Mouse (Mus musculus): ENCODE data around the gene Clip4. TPM values are rescaled to one million over a fixed set of nuclear protein-coding genes. Genes with fewer than 3 reads are reported as not detected.
A peak's percentile ranks its signal among the peaks of the same experiment; 100 is the strongest.

Clip4 gene
- polyA plus RNA-seq, 1 experiment from 2014 or later, result 6.7 TPM

DNA sequence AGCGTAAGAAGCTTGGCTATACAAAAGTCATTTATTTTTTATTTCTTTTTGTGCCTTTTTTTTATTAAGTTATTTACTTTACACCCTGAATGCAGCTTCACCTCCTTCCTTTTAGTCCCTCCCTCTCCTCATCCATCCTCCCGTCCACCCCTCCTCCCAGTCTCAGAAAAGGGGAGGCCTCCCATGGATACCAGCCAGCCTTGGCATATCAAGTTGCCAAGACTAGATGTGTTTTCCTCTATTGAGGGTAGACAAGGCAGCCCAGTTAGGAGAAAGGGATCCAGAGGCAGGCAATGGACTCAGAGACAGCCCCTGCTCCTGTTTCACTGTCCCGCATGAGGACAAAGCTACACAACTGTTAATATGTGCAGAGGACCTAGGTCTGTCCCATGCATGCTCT, 93.9 kb downstream of the Clip4 start:
- H3K27ac ChIP-seq (ENCODE audit: low read depth, low read length), result no peak overlapping the region
- no peak overlapping the region for H3K4me3 ChIP-seq (ENCODE audit: low read depth, low read length)
- H3K9me3 ChIP-seq (ENCODE audit: control insufficient read depth, low read length), result no peaks in the 10 kb centered on the region
- no peaks in the 10 kb centered on the region for H3K27me3 ChIP-seq (ENCODE audit: control insufficient read depth, insufficient read depth, low read length)
- no peak for DNase-seq (ENCODE audit: low spot score)
- no peak overlapping the region for H3K4me2 ChIP-seq (ENCODE audit: low read depth)
- 90% methylated on average over 3 of the region's 3 CpGs for whole genome bisulfite sequencing
- H3K4me1 ChIP-seq (ENCODE audit: control insufficient read depth, insufficient read depth, low read length), result no peaks in the 10 kb centered on the region
- ATAC-seq (ENCODE audit: insufficient read depth, low FRiP score, low TSS enrichment), result no peak
- no peak overlapping the region for H3K9ac ChIP-seq (ENCODE audit: low read length)
- H3K36me3 ChIP-seq (ENCODE audit: control insufficient read depth, insufficient read depth, low read length), result no peaks in the 10 kb centered on the region

DNA sequence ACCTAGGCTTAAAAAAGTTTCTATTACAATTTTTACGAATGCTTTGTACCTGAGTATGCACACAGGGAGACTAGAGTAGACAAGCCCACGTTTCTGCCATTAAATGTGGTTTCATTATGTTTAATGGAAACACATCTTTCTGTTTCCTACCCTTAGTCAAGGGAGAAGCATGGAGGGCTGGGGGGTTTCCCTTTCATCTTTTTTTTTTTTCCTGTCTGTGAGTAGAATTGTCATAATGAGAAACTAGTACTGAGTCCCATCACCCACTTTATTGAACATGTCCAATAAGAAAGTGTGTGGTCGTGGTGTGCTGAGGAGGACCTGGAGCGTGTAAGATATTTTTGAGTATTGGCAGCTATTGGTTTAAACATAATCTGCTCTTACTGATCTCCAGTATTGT, 94.6 kb downstream of the Clip4 start:
- Histone ChIP-seq H3K9ac (ENCODE audit: low read length) (no peak overlapping the region), H3K4me2 (ENCODE audit: low read depth) (no peak overlapping the region), H3K27me3 (ENCODE audit: control insufficient read depth, insufficient read depth, low read length) (no peaks in the 10 kb centered on the region), H3K36me3 (ENCODE audit: control insufficient read depth, insufficient read depth, low read length) (no peaks in the 10 kb centered on the region), H3K4me1 (ENCODE audit: control insufficient read depth, insufficient read depth, low read length) (no peaks in the 10 kb centered on the region), H3K9me3 (ENCODE audit: control insufficient read depth, low read length) (no peaks in the 10 kb centered on the region), H3K27ac (ENCODE audit: low read depth, low read length) (no peak overlapping the region), H3K4me3 (ENCODE audit: low read depth, low read length) (no peak overlapping the region)
- 89% methylated on average over 4 of the region's 4 CpGs for WGBS
- no peak for ATAC-seq (ENCODE audit: insufficient read depth, low FRiP score, low TSS enrichment)
- no peak for DNase-seq (ENCODE audit: low spot score)

DNA sequence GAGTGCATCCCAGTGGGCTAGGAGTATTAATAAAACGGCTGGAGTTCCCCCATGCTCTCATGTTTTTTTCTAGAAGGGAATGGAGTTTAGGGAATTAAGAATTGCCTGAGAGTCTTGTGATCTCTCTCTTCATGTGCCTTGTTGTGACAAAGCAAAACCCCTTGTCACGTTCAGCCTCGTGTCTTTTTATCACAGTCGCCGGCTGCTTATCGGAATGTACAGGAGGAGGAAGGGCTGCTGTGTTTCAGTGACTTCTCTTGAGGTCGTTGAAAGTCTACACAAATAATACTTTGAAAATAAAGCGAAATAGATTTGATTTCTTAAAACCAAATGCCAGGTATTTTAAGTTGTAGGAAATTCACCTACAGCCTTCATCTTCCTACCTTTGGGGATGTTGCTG, 95.8 kb downstream of the Clip4 start:
- Histone ChIP-seq H3K9me3 (ENCODE audit: control insufficient read depth, low read length) (no peaks in the 10 kb centered on the region), H3K27me3 (ENCODE audit: control insufficient read depth, insufficient read depth, low read length) (no peaks in the 10 kb centered on the region), H3K4me3 (ENCODE audit: low read depth, low read length) (no peak overlapping the region), H3K36me3 (ENCODE audit: control insufficient read depth, insufficient read depth, low read length) (no peaks in the 10 kb centered on the region), H3K9ac (ENCODE audit: low read length) (no peak overlapping the region), H3K4me2 (ENCODE audit: low read depth) (no peak overlapping the region), H3K4me1 (ENCODE audit: control insufficient read depth, insufficient read depth, low read length) (no peaks in the 10 kb centered on the region), H3K27ac (ENCODE audit: low read depth, low read length) (no peak overlapping the region)
- ATAC-seq (ENCODE audit: insufficient read depth, low FRiP score, low TSS enrichment) (no peak), DNase-seq (ENCODE audit: low spot score) (no peak)
- WGBS, result 91% methylated on average over 8 of the region's 8 CpGs

DNA sequence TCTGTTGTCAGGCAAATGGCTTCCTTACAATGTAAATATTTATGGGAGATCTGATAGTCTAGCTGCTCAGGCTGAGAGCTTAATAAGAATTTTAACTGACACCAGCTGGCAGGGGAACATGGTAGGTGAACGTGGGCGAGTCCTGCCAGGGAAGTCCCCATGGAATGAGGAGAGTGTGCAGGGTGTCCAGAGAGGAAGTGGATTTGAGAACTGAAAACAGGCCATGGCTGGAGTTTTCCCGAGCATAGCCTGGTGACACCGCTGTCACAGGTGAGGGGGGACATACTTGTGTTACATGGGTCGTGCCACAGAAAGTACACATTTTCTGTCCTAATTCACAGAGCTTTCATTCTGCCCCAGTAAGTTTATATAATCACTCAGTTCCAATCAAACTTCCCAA, 97.2 kb downstream of the Clip4 start:
- no peaks in the 10 kb centered on the region for H3K9me3 ChIP-seq (ENCODE audit: control insufficient read depth, low read length)
- 90% methylated on average over 5 of the region's 5 CpGs for WGBS
- DNase-seq (ENCODE audit: low spot score), result no peak

DNA sequence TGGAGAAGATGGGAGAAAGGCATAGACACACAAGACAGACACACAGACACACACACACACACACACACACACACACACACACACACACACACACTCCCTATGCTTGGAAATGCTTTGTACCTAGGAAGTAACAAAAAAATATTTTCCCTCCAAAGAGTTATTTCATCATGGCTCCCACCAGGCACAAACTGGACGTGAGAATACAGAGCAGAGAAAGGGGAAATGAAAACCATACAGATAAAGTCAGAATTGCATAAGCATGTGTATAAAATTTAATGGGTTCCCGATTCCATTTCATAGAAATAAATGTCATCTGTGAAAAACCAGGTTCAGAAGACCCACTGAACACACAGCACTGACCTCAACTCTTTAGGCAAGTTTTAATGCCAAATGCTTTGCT, 99.6 kb downstream of the Clip4 start:
- H3K4me1 ChIP-seq (ENCODE audit: control insufficient read depth, insufficient read depth, low read length), result no peaks in the 10 kb centered on the region
- no peaks in the 10 kb centered on the region for H3K9me3 ChIP-seq (ENCODE audit: control insufficient read depth, low read length)
- 95% methylated on average over 2 of the region's 2 CpGs for WGBS
- no peak for ATAC-seq (ENCODE audit: insufficient read depth, low FRiP score, low TSS enrichment)
- H3K4me2 ChIP-seq (ENCODE audit: low read depth), result no peak overlapping the region
- no peaks in the 10 kb centered on the region for H3K27me3 ChIP-seq (ENCODE audit: control insufficient read depth, insufficient read depth, low read length)
- no peak overlapping the region for H3K27ac ChIP-seq (ENCODE audit: low read depth, low read length)
- DNase-seq (ENCODE audit: low spot score), result no peak
- H3K36me3 ChIP-seq (ENCODE audit: control insufficient read depth, insufficient read depth, low read length), result no peaks in the 10 kb centered on the region
- no peak overlapping the region for H3K4me3 ChIP-seq (ENCODE audit: low read depth, low read length)
- H3K9ac ChIP-seq (ENCODE audit: low read length), result no peak overlapping the region

More for the DNA sequence above, 97.2 kb downstream of the Clip4 start:
- Histone ChIP-seq H3K9ac (ENCODE audit: low read length) (no peak overlapping the region), H3K27me3 (ENCODE audit: control insufficient read depth, insufficient read depth, low read length) (no peaks in the 10 kb centered on the region), H3K4me2 (ENCODE audit: low read depth) (no peak overlapping the region), H3K36me3 (ENCODE audit: control insufficient read depth, insufficient read depth, low read length) (no peaks in the 10 kb centered on the region), H3K27ac (ENCODE audit: low read depth, low read length) (no peak overlapping the region), H3K4me3 (ENCODE audit: low read depth, low read length) (no peak overlapping the region), H3K4me1 (ENCODE audit: control insufficient read depth, insufficient read depth, low read length) (no peaks in the 10 kb centered on the region)
- no peak for ATAC-seq (ENCODE audit: insufficient read depth, low FRiP score, low TSS enrichment)

DNA sequence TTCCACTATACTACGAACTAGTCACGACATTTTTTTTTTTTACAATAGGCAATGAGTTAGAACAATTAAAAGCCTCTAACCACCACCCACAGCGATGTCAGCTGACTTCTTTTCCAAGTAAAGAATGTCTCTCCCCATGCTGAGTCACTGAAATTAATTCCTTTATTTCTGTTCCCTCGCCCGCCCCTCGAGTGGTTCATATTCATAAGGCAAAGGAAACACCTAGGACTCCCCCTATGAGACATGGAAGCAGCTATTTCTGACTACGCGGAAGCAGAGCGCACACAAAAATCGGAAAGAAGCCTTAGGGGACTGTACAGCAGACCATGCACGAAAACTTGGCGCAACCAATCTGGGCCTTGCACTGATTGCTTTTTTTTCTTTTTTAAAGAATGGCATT, 100.6 kb downstream of the Clip4 start:
- ATAC-seq (ENCODE audit: insufficient read depth, low FRiP score, low TSS enrichment), result no peak
- Histone ChIP-seq H3K4me3 (ENCODE audit: low read depth, low read length) (no peak overlapping the region), H3K9ac (ENCODE audit: low read length) (no peak overlapping the region), H3K36me3 (ENCODE audit: control insufficient read depth, insufficient read depth, low read length) (no peaks in the 10 kb centered on the region), H3K9me3 (ENCODE audit: control insufficient read depth, low read length) (no peaks in the 10 kb centered on the region), H3K27me3 (ENCODE audit: control insufficient read depth, insufficient read depth, low read length) (no peaks in the 10 kb centered on the region), H3K27ac (ENCODE audit: low read depth, low read length) (no peak overlapping the region), H3K4me2 (ENCODE audit: low read depth) (no peak overlapping the region; the same call in 1 of the 2 replicates), H3K4me1 (ENCODE audit: control insufficient read depth, insufficient read depth, low read length) (no peaks in the 10 kb centered on the region)
- DNase-seq (ENCODE audit: low spot score), result no peak
- WGBS, result 81% methylated on average over 12 of the region's 12 CpGs

DNA sequence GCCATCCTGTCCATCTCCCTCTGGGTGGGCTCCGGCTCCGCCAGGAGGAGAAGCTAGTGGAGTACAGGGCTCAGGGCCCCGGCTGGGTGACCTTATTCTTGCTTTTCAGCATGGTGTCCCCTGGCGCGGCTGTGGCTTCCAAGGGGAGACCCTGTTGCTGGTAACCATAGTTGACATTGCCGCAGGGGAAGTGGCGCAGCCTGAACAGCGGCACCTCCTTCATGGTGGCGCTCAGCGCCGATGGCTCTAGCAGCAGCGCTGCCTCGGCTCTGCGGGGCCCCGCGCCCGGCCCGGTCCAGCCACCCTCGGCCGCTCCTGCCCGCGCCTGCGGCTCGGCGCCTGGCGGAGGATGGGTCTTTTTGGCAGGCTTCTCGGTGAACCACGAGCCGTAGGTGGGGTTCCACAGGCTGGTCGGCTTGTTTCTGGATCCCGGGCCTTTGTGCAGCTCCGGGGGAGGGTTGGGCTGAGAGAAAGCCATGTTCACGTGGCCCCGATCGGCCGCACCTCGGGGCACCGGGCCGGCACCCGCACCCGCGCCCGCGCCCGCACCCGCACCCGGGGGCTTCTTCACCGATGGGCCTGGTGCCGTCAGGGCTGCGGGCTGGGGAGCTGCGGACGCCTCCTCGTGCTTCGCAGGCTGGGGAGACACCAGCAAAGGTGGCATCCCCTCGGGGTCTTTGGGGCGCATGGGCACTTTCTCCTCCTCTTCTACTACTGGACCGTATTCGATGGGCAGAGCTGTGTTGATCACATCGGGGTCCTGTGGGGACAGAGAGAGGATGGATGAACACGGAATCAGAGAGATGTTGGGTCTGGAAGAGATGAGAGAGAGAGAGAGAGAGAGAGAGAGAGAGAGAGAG, 101.3 kb downstream of the Clip4 start:
- H3K4me2 ChIP-seq (ENCODE audit: low read depth), result peak overlapping the region; percentile 89

DNA sequence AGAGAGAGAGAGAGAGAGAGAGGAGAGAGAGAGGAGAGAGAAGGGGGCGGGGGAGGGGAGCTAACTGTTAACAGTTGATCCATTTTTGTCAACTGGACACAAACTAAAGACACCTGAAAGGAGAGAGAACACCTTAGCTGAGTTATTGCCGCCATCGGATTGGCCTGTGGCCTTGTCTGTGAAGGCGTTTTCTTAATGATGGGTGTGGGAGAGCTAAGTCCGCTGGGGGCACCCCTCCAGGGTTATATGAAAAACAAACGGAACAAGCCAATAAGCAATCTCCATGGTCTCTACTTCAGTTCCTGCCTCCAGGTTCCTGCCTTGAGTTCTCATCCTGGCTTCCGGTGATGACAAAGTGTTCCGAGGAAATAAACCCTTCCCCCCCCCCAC, 102.0 kb downstream of the Clip4 start:
- no peak overlapping the region for H3K4me3 ChIP-seq (ENCODE audit: low read depth, low read length)
- no peaks in the 10 kb centered on the region for H3K4me1 ChIP-seq (ENCODE audit: control insufficient read depth, insufficient read depth, low read length)
- no peaks in the 10 kb centered on the region for H3K9me3 ChIP-seq (ENCODE audit: control insufficient read depth, low read length)
- H3K27me3 ChIP-seq (ENCODE audit: control insufficient read depth, insufficient read depth, low read length), result no peaks in the 10 kb centered on the region
- no peaks in the 10 kb centered on the region for H3K36me3 ChIP-seq (ENCODE audit: control insufficient read depth, insufficient read depth, low read length)
- no peak overlapping the region for H3K4me2 ChIP-seq (ENCODE audit: low read depth)
- WGBS, result 91% methylated on average over 8 of the region's 8 CpGs
- no peak overlapping the region for H3K27ac ChIP-seq (ENCODE audit: low read depth, low read length)
- no peak overlapping the region for H3K9ac ChIP-seq (ENCODE audit: low read length)
- ATAC-seq (ENCODE audit: insufficient read depth, low FRiP score, low TSS enrichment) (no peak), DNase-seq (ENCODE audit: low spot score) (no peak)

More for the DNA sequence above, 101.3 kb downstream of the Clip4 start:
- Histone ChIP-seq H3K27me3 (ENCODE audit: control insufficient read depth, insufficient read depth, low read length) (no peaks in the 10 kb centered on the region), H3K4me1 (ENCODE audit: control insufficient read depth, insufficient read depth, low read length) (no peaks in the 10 kb centered on the region), H3K27ac (ENCODE audit: low read depth, low read length) (no peak overlapping the region), H3K36me3 (ENCODE audit: control insufficient read depth, insufficient read depth, low read length) (no peaks in the 10 kb centered on the region), H3K9me3 (ENCODE audit: control insufficient read depth, low read length) (no peaks in the 10 kb centered on the region), H3K9ac (ENCODE audit: low read length) (peak overlapping the region; percentile 86), H3K4me3 (ENCODE audit: low read depth, low read length) (peak overlapping the region; percentile 42)
- peak; percentile 69 for ATAC-seq (ENCODE audit: insufficient read depth, low FRiP score, low TSS enrichment)
- 7% methylated on average over 53 of the region's 60 CpGs for WGBS
- DNase-seq (ENCODE audit: low spot score), result peak; percentile 53

DNA sequence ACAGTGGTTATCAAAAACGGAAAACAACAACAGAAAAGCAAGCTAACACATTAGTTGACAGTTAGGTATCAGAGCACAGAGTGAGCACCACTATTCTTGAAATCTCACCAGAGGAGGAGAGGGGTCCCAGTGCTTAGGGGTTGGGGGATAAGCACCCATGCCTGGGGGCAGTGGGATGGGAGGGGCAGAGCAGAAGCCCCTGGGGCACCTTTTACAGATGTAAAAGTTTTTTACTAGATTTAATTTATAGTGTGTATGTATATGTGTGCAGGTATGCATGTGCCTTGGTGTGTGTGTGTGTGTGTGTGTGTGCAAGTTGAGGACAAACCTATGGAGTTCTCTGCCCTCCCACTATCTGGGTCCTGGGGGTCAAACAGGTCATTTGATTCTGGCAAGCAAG, 102.4 kb downstream of the Clip4 start:
- DNase-seq (ENCODE audit: low spot score) (no peak), ATAC-seq (ENCODE audit: insufficient read depth, low FRiP score, low TSS enrichment) (no peak)
- H3K36me3 ChIP-seq (ENCODE audit: control insufficient read depth, insufficient read depth, low read length), result no peaks in the 10 kb centered on the region
- H3K27ac ChIP-seq (ENCODE audit: low read depth, low read length), result no peak overlapping the region
- H3K4me3 ChIP-seq (ENCODE audit: low read depth, low read length), result no peak overlapping the region
- no peaks in the 10 kb centered on the region for H3K4me1 ChIP-seq (ENCODE audit: control insufficient read depth, insufficient read depth, low read length)
- no peak overlapping the region for H3K4me2 ChIP-seq (ENCODE audit: low read depth)
- no peak overlapping the region for H3K9ac ChIP-seq (ENCODE audit: low read length)
- H3K9me3 ChIP-seq (ENCODE audit: control insufficient read depth, low read length), result no peaks in the 10 kb centered on the region
- H3K27me3 ChIP-seq (ENCODE audit: control insufficient read depth, insufficient read depth, low read length), result no peaks in the 10 kb centered on the region
- 82% methylated on average over 1 of the region's 1 CpGs for WGBS
